Mouse (Mus musculus): ENCODE measurements at regions not wholly inside any gene's neighbourhood (a gene's known extent, or its start where the extent isn't known, plus 50 kb on each side); places are given as distances from the start of the nearest gene placed in this dataset.

DNA sequence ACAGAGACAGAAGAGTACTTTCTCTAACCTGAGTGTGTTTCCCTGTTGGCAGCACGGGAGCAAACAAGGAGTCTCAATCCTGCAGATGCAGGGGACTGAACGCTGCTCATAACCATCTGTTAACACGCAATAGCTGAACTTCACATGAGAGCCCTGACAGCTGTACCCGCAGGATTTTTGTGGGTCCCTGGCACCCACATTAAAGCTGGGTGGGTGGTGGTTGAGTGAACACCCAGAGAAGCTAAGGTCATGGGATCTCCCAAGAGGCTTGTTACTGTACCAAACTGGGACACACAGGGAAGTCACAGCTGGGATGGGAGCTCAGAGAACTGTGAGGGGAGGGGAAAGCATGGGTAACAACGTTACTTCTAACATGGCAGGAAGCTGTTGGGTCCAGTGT, 562.9 kb downstream of the Vrk1 start:
- no peak overlapping the region for H3K4me3 ChIP-seq (replicated peaks; ENCODE audit: insufficient read depth, low read depth, low read length)
- TF ChIP-seq CTCF (IDR thresholded peaks at IDR 0.05; ENCODE audit: borderline replicate concordance, insufficient read depth, low read depth, low read length) (no peak), POLR2A (IDR thresholded peaks at IDR 0.05; ENCODE audit: borderline replicate concordance, insufficient read depth, low read length) (no peak)
- H3K4me1 ChIP-seq (ENCODE audit: control insufficient read depth, insufficient read depth, low read length) = peaks cover 8% of the 10 kb centered on the region
- WGBS = 85% methylated on average over 5 of the region's 5 CpGs
- H3K27ac ChIP-seq (ENCODE audit: insufficient read depth, low read length) = no peak overlapping the region
- no peaks in the 10 kb centered on the region for H3K27me3 ChIP-seq (ENCODE audit: control insufficient read depth, insufficient read depth, low read length)
- no peak for DNase-seq

DNA sequence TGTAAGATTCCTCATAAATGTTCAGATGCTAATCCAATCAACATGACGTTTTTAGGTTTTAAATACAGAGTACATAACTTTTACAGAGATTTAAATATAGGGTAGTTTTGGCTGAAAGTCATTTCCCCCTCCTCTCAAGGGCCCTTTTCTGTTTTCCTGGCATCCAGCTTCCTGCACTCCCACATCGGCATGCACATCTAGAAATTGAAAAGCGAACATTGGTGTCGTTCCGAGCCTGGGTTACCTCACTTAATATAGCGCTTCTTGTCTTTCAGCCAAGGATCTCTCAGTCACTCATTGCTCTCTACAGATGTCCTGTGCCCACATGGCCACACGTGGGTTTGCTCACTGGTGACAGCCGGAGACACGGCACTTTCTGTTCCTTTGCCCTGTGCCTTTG, 572.7 kb downstream of the Vrk1 start:
- Histone ChIP-seq H3K4me1 (ENCODE audit: control insufficient read depth, insufficient read depth, low read length) (no peaks in the 10 kb centered on the region), H3K27ac (ENCODE audit: insufficient read depth, low read length) (no peak overlapping the region), H3K4me3 (replicated peaks; ENCODE audit: insufficient read depth, low read depth, low read length) (no peak overlapping the region), H3K27me3 (ENCODE audit: control insufficient read depth, insufficient read depth, low read length) (no peaks in the 10 kb centered on the region)
- 42% methylated on average over 9 of the region's 9 CpGs for WGBS
- DNase-seq = no peak
- TF ChIP-seq POLR2A (IDR thresholded peaks at IDR 0.05; ENCODE audit: borderline replicate concordance, insufficient read depth, low read length) (no peak), CTCF (IDR thresholded peaks at IDR 0.05; ENCODE audit: borderline replicate concordance, insufficient read depth, low read depth, low read length) (no peak)

DNA sequence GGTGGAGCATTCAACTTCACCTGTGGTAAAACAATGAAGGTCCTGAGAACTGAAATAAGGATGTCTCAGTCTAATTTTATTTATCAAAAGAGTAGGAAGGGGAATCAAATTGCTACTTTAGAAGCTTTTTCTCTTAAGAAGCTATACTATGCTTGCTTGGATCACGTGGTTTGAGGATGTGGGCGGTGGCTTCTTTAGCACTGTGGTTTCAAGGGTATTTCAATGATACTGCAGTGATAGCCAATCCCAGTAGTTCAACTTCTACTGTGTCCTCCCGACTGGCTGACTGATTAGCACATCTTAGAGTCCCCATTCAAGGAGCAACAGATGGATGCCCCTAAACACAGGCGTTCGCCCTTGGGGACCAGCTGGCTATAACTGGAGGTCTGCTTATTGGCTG, 575.6 kb downstream of the Vrk1 start:
- no peak overlapping the region for H3K4me3 ChIP-seq (replicated peaks; ENCODE audit: insufficient read depth, low read depth, low read length)
- no peak overlapping the region for H3K27ac ChIP-seq (ENCODE audit: insufficient read depth, low read length)
- H3K27me3 ChIP-seq (ENCODE audit: control insufficient read depth, insufficient read depth, low read length) = no peaks in the 10 kb centered on the region
- WGBS = 86% methylated on average over 5 of the region's 5 CpGs
- TF ChIP-seq CTCF (IDR thresholded peaks at IDR 0.05; ENCODE audit: borderline replicate concordance, insufficient read depth, low read depth, low read length) (no peak), POLR2A (IDR thresholded peaks at IDR 0.05; ENCODE audit: borderline replicate concordance, insufficient read depth, low read length) (no peak)
- no peaks in the 10 kb centered on the region for H3K4me1 ChIP-seq (ENCODE audit: control insufficient read depth, insufficient read depth, low read length)
- no peak for DNase-seq

DNA sequence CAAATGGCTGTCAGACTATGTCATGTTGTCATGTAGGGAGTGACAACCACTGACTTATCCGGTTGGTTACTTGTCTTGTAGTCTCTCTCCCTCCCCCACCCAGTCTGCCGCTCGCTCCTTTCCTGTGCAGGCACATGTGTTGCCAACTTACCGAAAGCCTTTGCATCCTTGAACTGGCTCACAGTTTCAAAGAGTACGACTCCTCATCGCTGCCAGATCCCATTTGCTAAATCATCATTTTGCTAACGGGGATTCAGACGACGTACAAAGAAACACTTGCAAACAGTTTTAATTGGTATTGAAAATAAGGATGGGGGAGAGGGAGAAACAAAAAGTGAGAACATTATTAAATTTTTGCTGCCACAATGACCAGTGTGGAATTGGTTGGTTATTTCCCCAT, 582.7 kb downstream of the Vrk1 start:
- H3K27ac ChIP-seq (ENCODE audit: insufficient read depth, low read length) = no peak overlapping the region
- H3K4me3 ChIP-seq (replicated peaks; ENCODE audit: insufficient read depth, low read depth, low read length) = no peak overlapping the region
- H3K4me1 ChIP-seq (ENCODE audit: control insufficient read depth, insufficient read depth, low read length) = no peaks in the 10 kb centered on the region
- no peaks in the 10 kb centered on the region; the same call in 1 of the 2 replicates for H3K27me3 ChIP-seq (ENCODE audit: control insufficient read depth, insufficient read depth, low read length)
- 88% methylated on average over 9 of the region's 9 CpGs for WGBS
- TF ChIP-seq CTCF (IDR thresholded peaks at IDR 0.05; ENCODE audit: borderline replicate concordance, insufficient read depth, low read depth, low read length) (no peak), POLR2A (IDR thresholded peaks at IDR 0.05; ENCODE audit: borderline replicate concordance, insufficient read depth, low read length) (no peak)
- no peak for DNase-seq

DNA sequence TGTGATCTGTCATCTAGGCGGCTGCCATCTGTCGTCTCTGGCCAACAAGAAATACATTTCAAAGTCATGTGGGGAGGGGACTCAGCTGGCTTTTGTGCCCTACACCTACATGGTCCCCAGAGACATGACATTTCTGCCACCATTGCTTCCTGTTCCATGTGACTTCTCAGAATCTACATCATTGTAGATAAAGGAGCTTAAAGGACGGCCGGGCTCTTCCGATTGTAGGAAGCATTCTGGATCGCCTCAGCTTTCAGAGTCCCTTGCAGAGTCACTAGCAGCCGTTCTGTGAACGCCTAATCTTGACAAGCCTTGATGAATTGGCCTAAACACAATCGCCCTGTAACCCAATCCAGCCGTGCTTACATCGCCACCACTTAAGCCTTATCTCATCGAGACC, 587.6 kb downstream of the Vrk1 start:
- Histone ChIP-seq H3K4me3 (replicated peaks; ENCODE audit: insufficient read depth, low read depth, low read length) (no peak overlapping the region), H3K27ac (ENCODE audit: insufficient read depth, low read length) (no peak overlapping the region), H3K27me3 (ENCODE audit: control insufficient read depth, insufficient read depth, low read length) (no peaks in the 10 kb centered on the region; the same call in 1 of the 2 replicates), H3K4me1 (ENCODE audit: control insufficient read depth, insufficient read depth, low read length) (no peaks in the 10 kb centered on the region)
- WGBS = 43% methylated on average over 12 of the region's 12 CpGs
- no peak for TF ChIP-seq CTCF (IDR thresholded peaks at IDR 0.05; ENCODE audit: borderline replicate concordance, insufficient read depth, low read depth, low read length)
- no peak for TF ChIP-seq POLR2A (IDR thresholded peaks at IDR 0.05; ENCODE audit: borderline replicate concordance, insufficient read depth, low read length)
- no peak for DNase-seq

DNA sequence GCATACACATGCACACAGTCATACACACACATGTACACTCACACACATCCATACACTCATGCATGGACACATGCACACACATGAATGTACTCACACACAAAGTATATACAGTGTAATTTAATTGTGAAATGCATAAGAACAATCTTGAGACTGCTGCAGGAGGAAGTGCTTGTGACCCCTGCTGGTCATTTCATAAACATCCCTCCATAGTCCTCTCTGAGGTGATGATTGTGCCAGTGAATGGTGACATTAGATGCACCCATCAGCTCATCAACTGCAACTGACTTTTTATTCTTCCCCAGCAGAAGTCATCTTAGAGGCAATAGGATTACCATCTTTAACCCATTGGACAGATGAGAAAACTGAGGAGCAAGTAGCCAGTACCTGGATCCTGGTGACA, 597.2 kb downstream of the Vrk1 start:
- Histone ChIP-seq H3K4me1 (ENCODE audit: control insufficient read depth, insufficient read depth, low read length) (peaks cover 2% of the 10 kb centered on the region; the same call in 1 of the 2 replicates), H3K27me3 (ENCODE audit: control insufficient read depth, insufficient read depth, low read length) (no peaks in the 10 kb centered on the region), H3K4me3 (replicated peaks; ENCODE audit: insufficient read depth, low read depth, low read length) (no peak overlapping the region), H3K27ac (ENCODE audit: insufficient read depth, low read length) (no peak overlapping the region)
- DNase-seq = no peak
- TF ChIP-seq POLR2A (IDR thresholded peaks at IDR 0.05; ENCODE audit: borderline replicate concordance, insufficient read depth, low read length) = no peak
- TF ChIP-seq CTCF (IDR thresholded peaks at IDR 0.05; ENCODE audit: borderline replicate concordance, insufficient read depth, low read depth, low read length) = no peak

DNA sequence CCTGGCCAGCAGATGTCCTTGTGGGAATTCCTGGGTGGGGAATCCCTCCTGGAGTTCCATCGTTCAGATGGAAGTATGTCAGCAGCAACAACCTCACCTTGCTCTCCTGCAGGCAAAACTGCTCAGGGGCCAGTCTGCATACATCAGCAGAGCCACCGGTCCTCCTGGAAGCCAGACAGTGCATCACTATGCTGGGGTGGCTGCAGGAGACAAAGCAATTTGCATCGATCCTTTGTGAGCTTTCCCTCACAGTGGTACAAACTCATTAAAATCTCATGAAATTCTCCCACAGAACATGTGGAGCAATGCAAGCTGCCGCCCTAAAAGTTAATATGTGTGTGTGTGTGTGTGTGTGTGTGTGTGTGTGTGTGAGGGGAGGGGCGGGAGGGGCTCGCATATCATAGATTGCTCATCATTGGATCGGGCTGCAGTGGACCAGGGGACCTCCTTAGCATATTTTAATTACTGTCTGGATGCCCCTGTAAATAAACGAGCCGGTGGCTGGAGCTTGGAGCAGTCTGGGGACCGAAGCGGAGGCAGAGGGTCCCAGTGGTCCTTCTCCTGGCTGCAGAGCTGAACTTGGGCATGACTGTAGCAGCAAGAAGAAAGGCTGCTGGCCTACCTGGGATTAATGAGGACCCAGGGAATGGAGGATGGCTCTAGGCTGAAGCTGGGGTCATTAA, 597.8 kb downstream of the Vrk1 start:
- 61% methylated on average over 11 of the region's 11 CpGs for WGBS
- no peak for TF ChIP-seq CTCF (IDR thresholded peaks at IDR 0.05; ENCODE audit: borderline replicate concordance, insufficient read depth, low read depth, low read length)
- no peak for TF ChIP-seq POLR2A (IDR thresholded peaks at IDR 0.05; ENCODE audit: borderline replicate concordance, insufficient read depth, low read length)
- Histone ChIP-seq H3K4me1 (ENCODE audit: control insufficient read depth, insufficient read depth, low read length) (peaks cover 1% of the 10 kb centered on the region; the same call in 1 of the 2 replicates), H3K27me3 (ENCODE audit: control insufficient read depth, insufficient read depth, low read length) (no peaks in the 10 kb centered on the region), H3K4me3 (replicated peaks; ENCODE audit: insufficient read depth, low read depth, low read length) (no peak overlapping the region), H3K27ac (ENCODE audit: insufficient read depth, low read length) (no peak overlapping the region)
- DNase-seq = no peak

DNA sequence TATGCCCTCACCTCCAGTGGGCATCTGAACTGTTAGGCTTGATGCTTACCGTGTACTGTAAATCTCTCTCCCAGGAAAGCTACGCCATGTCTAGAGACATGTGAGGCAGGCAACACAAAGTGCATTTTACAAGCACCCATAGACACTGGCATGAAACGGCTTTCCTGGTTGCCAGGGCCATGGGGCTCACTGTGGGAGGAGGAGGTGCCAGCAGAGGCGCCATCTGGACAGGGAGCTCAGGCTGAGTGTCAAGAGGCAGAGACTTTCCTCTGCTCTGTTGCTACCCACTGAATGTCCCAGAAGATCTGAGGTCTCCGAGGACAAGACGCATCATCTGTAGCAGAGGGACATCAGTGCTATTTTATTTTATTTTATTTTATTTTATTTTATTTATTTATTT, 608.7 kb downstream of the Vrk1 start:
- Histone ChIP-seq H3K4me3 (replicated peaks; ENCODE audit: insufficient read depth, low read depth, low read length) (no peak overlapping the region), H3K4me1 (ENCODE audit: control insufficient read depth, insufficient read depth, low read length) (peaks cover 9% of the 10 kb centered on the region; the same call in 1 of the 2 replicates), H3K27me3 (ENCODE audit: control insufficient read depth, insufficient read depth, low read length) (no peaks in the 10 kb centered on the region), H3K27ac (ENCODE audit: insufficient read depth, low read length) (no peak overlapping the region)
- WGBS = 15% methylated on average over 6 of the region's 6 CpGs
- TF ChIP-seq POLR2A (IDR thresholded peaks at IDR 0.05; ENCODE audit: borderline replicate concordance, insufficient read depth, low read length) (no peak), CTCF (IDR thresholded peaks at IDR 0.05; ENCODE audit: borderline replicate concordance, insufficient read depth, low read depth, low read length) (no peak)
- peak; percentile 75 to 84 for DNase-seq

All from cerebellum, adult 2 months (tissue).